Mouse (Mus musculus) G1E (cell line): ENCODE data around the gene Ap4e1.

ENCODE experiments used
- CTCF ChIP-seq: IDR thresholded peaks from 2 replicates; pipeline ENCODE4 v1.5.1; 2012; ENCODE audit warnings: low read depth, low read length, inconsistent platforms, mixed read lengths
- GATA1 ChIP-seq: IDR thresholded peaks from 2 replicates; pipeline ENCODE4 v1.6.1; 2012; ENCODE audit warnings: borderline replicate concordance, low read length, inconsistent platforms, mixed read lengths
- TAL1 ChIP-seq: conservative IDR thresholded peaks from 2 replicates; pipeline ENCODE4 v1.6.1; 2012; ENCODE audit warnings: low read depth, low read length, inconsistent platforms, mixed read lengths

GRCm38 (mm10) chr2:127069781-127070434 lies 61.4 kb downstream of the Ap4e1 start:
- TF ChIP-seq CTCF (no peak), TAL1 (no peak), GATA1 (no peak)
